Mouse (Mus musculus): ENCODE data around the gene Lyzl4.

- TF ChIP-seq CTCF (IDR thresholded peaks at IDR 0.05 in 2 of 3, conservative IDR thresholded peaks at IDR 0.05 in 1 of 3; ENCODE audit: control insufficient read depth in 1 of 3, insufficient read depth in 1 of 3, low read depth in 2 of 3, low read length in 3 of 3, poor library complexity in 1 of 3, severe bottlenecking in 1 of 3) = no peak
- TF ChIP-seq MYC (IDR thresholded peaks at IDR 0.05; ENCODE audit: low read depth, low read length) = no peak
These were observed 11.8 kb upstream of the Lyzl4 start for GRCm38 (mm10) chr9:121653668-121654067.
